Mouse (Mus musculus) C2C12 (cell line): ENCODE measurements around the gene Ptpn13.

ENCODE experiments used
- CTCF ChIP-seq: IDR thresholded peaks from one replicate; pipeline ENCODE4 v1.5.1; 2011; ENCODE audit not compliant: control insufficient read depth, insufficient read depth, insufficient read length
- MAX ChIP-seq: IDR thresholded peaks from one replicate; pipeline ENCODE4 v1.6.1; 2011; ENCODE audit warnings: mild to moderate bottlenecking, control low read depth
- USF1 ChIP-seq: IDR thresholded peaks from one replicate; pipeline ENCODE4 v1.6.1; 2011; ENCODE audit warnings: low read depth, mild to moderate bottlenecking, control low read depth, moderate library complexity

DNA sequence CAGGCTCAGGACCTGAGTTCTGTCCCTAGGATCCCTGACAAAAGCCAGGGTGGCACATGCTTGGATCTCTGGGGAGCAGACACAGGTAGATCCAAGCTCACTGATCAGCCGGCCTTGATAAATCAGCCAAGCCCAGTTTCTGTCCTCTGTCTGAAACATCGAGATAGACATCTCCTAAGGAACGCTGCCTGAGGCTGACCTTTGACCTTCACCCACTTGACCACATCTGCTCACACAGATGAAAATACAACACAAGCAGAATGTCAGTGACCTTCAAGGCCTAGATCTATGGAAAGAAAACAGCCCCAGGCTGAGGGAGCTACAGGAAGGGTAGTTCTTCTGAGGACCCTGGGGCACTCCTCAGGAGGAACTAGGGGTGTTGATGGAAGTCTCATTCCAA lies 97.4 kb downstream of the Ptpn13 start:
- TF ChIP-seq CTCF (no peak), MAX (no peak), USF1 (no peak)
